Mouse (Mus musculus): ENCODE measurements around the gene Amph. TPM values are rescaled to one million over a fixed set of nuclear protein-coding genes. Genes with fewer than 3 reads are reported as not detected.

Gene Amph
- total and polyA plus RNA-seq, 3 experiments: not detected

- no peaks in the 10 kb centered on the region for H3K27me3 ChIP-seq (replicated peaks)
- H3K36me3 ChIP-seq (replicated peaks in 1 of 2; ENCODE audit: control insufficient read depth in 1 of 2, insufficient read depth in 1 of 2, low read length in 1 of 2): no peaks in the 10 kb centered on the region
- dilution Hi-C loops (cut with MboI; ENCODE audit: extremely low pct_ligation_motif_present, extremely low pct_unique_long_range_greater_than_20kb, low sequenced_read_pairs) (no loop called here), in situ Hi-C loops (cut with MboI; ENCODE audit: low pct_ligation_motif_present, low pct_unique_long_range_greater_than_20kb, low sequenced_read_pairs) (no loop called here)
- H3K79me2 ChIP-seq (replicated peaks; ENCODE audit: control insufficient read depth, extremely low read depth, insufficient read depth, poor library complexity, severe bottlenecking): no peaks in the 10 kb centered on the region
- H3K9ac ChIP-seq (ENCODE audit: insufficient read depth, low read depth): no peak overlapping the region
- H3K4me2 ChIP-seq (ENCODE audit: insufficient read depth, low read depth, poor library complexity, severe bottlenecking): no peak overlapping the region
- no peaks in the 10 kb centered on the region for H3K9me3 ChIP-seq (replicated peaks; ENCODE audit: low read length)
- DNase-seq (ENCODE audit: extremely low read depth): no peak
- no peaks in the 10 kb centered on the region for H3K4me1 ChIP-seq (ENCODE audit: control insufficient read depth in 1 of 2, insufficient read depth in 2 of 2)
- no peak for TF ChIP-seq MAX (IDR thresholded peaks at IDR 0.05; ENCODE audit: low read length)
- no peak for TF ChIP-seq MAZ (IDR thresholded peaks at IDR 0.05; ENCODE audit: low read depth, low read length)
- no peak for TF ChIP-seq RCOR1 (conservative IDR thresholded peaks at IDR 0.05; ENCODE audit: low read depth, low read length)
- TF ChIP-seq GABPA (IDR thresholded peaks at IDR 0.05; ENCODE audit: insufficient replicate concordance, low read depth, low read length): no peak
- TF ChIP-seq USF1 (IDR thresholded peaks at IDR 0.05; ENCODE audit: low read depth, low read length): no peak
- no peak for TF ChIP-seq EP300 (IDR thresholded peaks at IDR 0.05; ENCODE audit: low read length)
- no peak for TF ChIP-seq SMC3 (IDR thresholded peaks at IDR 0.05; ENCODE audit: low read depth, low read length)
- TF ChIP-seq ZC3H11A (IDR thresholded peaks at IDR 0.05; ENCODE audit: low read depth, low read length): no peak
- TF ChIP-seq ZNF384 (IDR thresholded peaks at IDR 0.05; ENCODE audit: low read depth, low read length): no peak
- TF ChIP-seq HCFC1 (IDR thresholded peaks at IDR 0.05; ENCODE audit: low read depth, low read length): no peak
- no peak for TF ChIP-seq JUND (conservative IDR thresholded peaks at IDR 0.05; ENCODE audit: low read depth, low read length)
- TF ChIP-seq NRF1 (IDR thresholded peaks at IDR 0.05; ENCODE audit: low read depth, low read length): no peak
- no peak for TF ChIP-seq MAFK (IDR thresholded peaks at IDR 0.05; ENCODE audit: insufficient replicate concordance, low read length)
- TF ChIP-seq SIN3A (IDR thresholded peaks at IDR 0.05; ENCODE audit: low read length): no peak
- no peak for TF ChIP-seq CTCF (conservative IDR thresholded peaks at IDR 0.05 in 1 of 2, IDR thresholded peaks at IDR 0.05 in 1 of 2; ENCODE audit: low read depth in 2 of 2, low read length in 2 of 2)
- TF ChIP-seq NELFE (IDR thresholded peaks at IDR 0.05; ENCODE audit: low read depth, low read length): no peak
- TF ChIP-seq POLR2AphosphoS2 (IDR thresholded peaks at IDR 0.05; ENCODE audit: low read depth, low read length): no peak
- TF ChIP-seq ELF1 (IDR thresholded peaks at IDR 0.05; ENCODE audit: low read depth, low read length): no peak
- no peak overlapping the region for H3K4me3 ChIP-seq (replicated peaks in 1 of 3; ENCODE audit: low read depth in 2 of 3, low read length in 2 of 3, poor library complexity in 1 of 3)
- no peak overlapping the region for H3K27ac ChIP-seq (ENCODE audit: insufficient read depth, low read depth)
These were observed 133.9 kb downstream of the Amph start for GRCm38 (mm10) chr13:19081932-19082331.

DNA sequence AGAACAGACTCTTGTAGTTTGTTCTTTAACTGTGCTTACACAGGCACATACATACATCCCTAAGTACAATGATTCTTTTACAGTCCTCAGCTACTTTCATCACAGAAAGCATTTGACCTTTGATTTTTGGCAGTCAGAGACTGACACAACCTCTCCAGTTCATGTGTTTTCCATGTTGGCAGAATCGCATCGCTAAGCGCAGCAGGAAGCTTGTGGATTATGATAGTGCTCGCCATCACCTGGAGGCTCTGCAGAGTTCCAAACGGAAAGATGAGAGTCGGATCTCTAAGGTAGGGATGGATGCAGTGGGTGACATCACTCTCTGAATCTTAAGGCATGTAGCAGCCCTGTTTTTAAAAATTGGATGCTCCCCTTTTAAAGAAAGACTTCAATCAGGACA is 146.6 kb downstream of the Amph start:
- Histone ChIP-seq H3K27ac (ENCODE audit: insufficient read depth, low read depth) (no peak overlapping the region), H3K27me3 (replicated peaks) (no peaks in the 10 kb centered on the region), H3K4me3 (replicated peaks in 1 of 3; ENCODE audit: low read depth in 2 of 3, low read length in 2 of 3, poor library complexity in 1 of 3) (no peak overlapping the region), H3K9ac (ENCODE audit: insufficient read depth, low read depth) (no peak overlapping the region), H3K9me3 (replicated peaks; ENCODE audit: low read length) (no peaks in the 10 kb centered on the region), H3K36me3 (replicated peaks in 1 of 2; ENCODE audit: control insufficient read depth in 1 of 2, insufficient read depth in 1 of 2, low read length in 1 of 2) (no peaks in the 10 kb centered on the region), H3K4me1 (ENCODE audit: control insufficient read depth in 1 of 2, insufficient read depth in 2 of 2) (no peaks in the 10 kb centered on the region), H3K4me2 (ENCODE audit: insufficient read depth, low read depth, poor library complexity, severe bottlenecking) (no peak overlapping the region), H3K79me2 (replicated peaks; ENCODE audit: control insufficient read depth, extremely low read depth, insufficient read depth, poor library complexity, severe bottlenecking) (no peaks in the 10 kb centered on the region)
- dilution Hi-C loops (cut with MboI; ENCODE audit: extremely low pct_ligation_motif_present, extremely low pct_unique_long_range_greater_than_20kb, low sequenced_read_pairs): no loop called here
- DNase-seq (ENCODE audit: extremely low read depth): no peak
- in situ Hi-C loops (cut with MboI; ENCODE audit: low pct_ligation_motif_present, low pct_unique_long_range_greater_than_20kb, low sequenced_read_pairs): no loop called here
- TF ChIP-seq POLR2AphosphoS2 (IDR thresholded peaks at IDR 0.05; ENCODE audit: low read depth, low read length) (no peak), PAX5 (IDR thresholded peaks at IDR 0.05; ENCODE audit: low read length) (no peak), NRF1 (IDR thresholded peaks at IDR 0.05; ENCODE audit: low read depth, low read length) (no peak), UBTF (IDR thresholded peaks at IDR 0.05; ENCODE audit: low read depth, low read length) (no peak), KAT2A (IDR thresholded peaks at IDR 0.05; ENCODE audit: insufficient replicate concordance, low read length) (no peak), CTCF (conservative IDR thresholded peaks at IDR 0.05 in 1 of 2, IDR thresholded peaks at IDR 0.05 in 1 of 2; ENCODE audit: low read depth in 2 of 2, low read length in 2 of 2) (no peak), USF2 (conservative IDR thresholded peaks at IDR 0.05; ENCODE audit: low read depth, low read length) (no peak), MAZ (IDR thresholded peaks at IDR 0.05; ENCODE audit: low read depth, low read length) (no peak), POLR2A (IDR thresholded peaks at IDR 0.05; ENCODE audit: low read depth, low read length) (no peak), SIN3A (IDR thresholded peaks at IDR 0.05; ENCODE audit: low read length) (no peak), MEF2A (IDR thresholded peaks at IDR 0.05; ENCODE audit: borderline replicate concordance, low read depth, low read length) (no peak), JUN (IDR thresholded peaks at IDR 0.05; ENCODE audit: insufficient read depth, low read depth, low read length) (no peak), ZNF384 (IDR thresholded peaks at IDR 0.05; ENCODE audit: low read depth, low read length) (no peak), E2F4 (IDR thresholded peaks at IDR 0.05; ENCODE audit: insufficient replicate concordance, low read depth, low read length) (no peak), NELFE (IDR thresholded peaks at IDR 0.05; ENCODE audit: low read depth, low read length) (no peak), EP300 (IDR thresholded peaks at IDR 0.05; ENCODE audit: low read length) (no peak), MXI1 (IDR thresholded peaks at IDR 0.05; ENCODE audit: low read depth, low read length) (no peak), USF1 (IDR thresholded peaks at IDR 0.05; ENCODE audit: low read depth, low read length) (no peak), ETS1 (conservative IDR thresholded peaks at IDR 0.05; ENCODE audit: low read depth, low read length) (no peak), BHLHE40 (IDR thresholded peaks at IDR 0.05; ENCODE audit: low read depth, low read length) (no peak)
